ENCODE assay signal across 25 mouse cellular contexts in the genomic region with DNA sequence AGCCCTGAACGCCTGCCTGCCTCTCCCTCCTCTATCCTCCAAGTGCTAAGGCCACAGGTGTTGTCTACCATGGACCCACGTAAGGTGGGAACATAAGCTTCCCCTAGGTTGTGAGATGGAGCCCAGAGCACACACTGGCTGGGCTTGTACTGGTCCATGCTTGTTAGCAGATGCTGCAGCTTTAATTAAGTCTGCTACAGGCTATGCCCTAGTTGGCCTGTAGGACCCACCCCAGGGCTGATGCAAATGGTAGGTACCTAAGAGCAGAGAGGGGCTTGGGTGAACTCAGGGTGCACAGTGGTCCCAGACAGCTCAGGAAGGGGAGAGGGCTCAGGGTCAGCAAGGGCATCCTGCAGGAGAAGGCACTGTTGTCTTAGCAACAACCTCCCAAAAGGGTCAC. TPM values are rescaled to one million over a fixed set of nuclear protein-coding genes. Genes with fewer than 3 reads are reported as not detected.
"Had no signal": no experiment of that assay in that cellular context is flagged by ENCODE, and none has a peak within 500 bp of the region (broad histone marks: within the 10 kb centered on the region; RNA-seq: fewer than 3 reads in every experiment).

No protein-coding gene starts in this region.

- H3K27me3 ChIP-seq: lung, embryonic 15.5 days had no signal

- H3K9me3 ChIP-seq: limb, embryonic 13.5 days; lung, embryonic 15.5 days; megakaryocyte, embryonic 14.5 days; neural tube, embryonic 12.5 days; neural tube, embryonic 15.5 days had no signal

- H3K4me3 ChIP-seq: limb, embryonic 13.5 days; lung, embryonic 15.5 days; megakaryocyte, embryonic 14.5 days; neural tube, embryonic 12.5 days; neural tube, embryonic 15.5 days had no signal

- H3K4me2 ChIP-seq: limb, embryonic 13.5 days; lung, embryonic 15.5 days; midbrain, embryonic 11.5 days; neural tube, embryonic 12.5 days; neural tube, embryonic 15.5 days had no signal

- H3K36me3 ChIP-seq: limb, embryonic 13.5 days; lung, embryonic 15.5 days; neural tube, embryonic 12.5 days; neural tube, embryonic 15.5 days had no signal

- H3K27ac ChIP-seq: limb, embryonic 13.5 days; lung, embryonic 15.5 days; neural tube, embryonic 12.5 days; neural tube, embryonic 15.5 days; stomach, postnatal 0 days had no signal

- DNase-seq: kidney, adult 18-20 months; kidney, adult 9 months; kidney, postnatal 14 days; kidney, postnatal 4 days; left cerebral cortex, postnatal 4 days; lung, adult 18-20 months; lung, postnatal 10 days; lung, postnatal 36 days; midbrain, embryonic 14.5 days; right cerebral cortex, adult 18-20 months; right cerebral cortex, postnatal 14 days; right cerebral cortex, postnatal 4 days; thymus, postnatal 25 days had no signal

- ATAC-seq: inflammation-experienced regulatory T-cells, adult 6 months; intestine, embryonic 16.5 days had no signal

- H3K9ac ChIP-seq: limb, embryonic 13.5 days; lung, embryonic 15.5 days; neural tube, embryonic 12.5 days; neural tube, embryonic 15.5 days had no signal

RNA-seq across cellular contexts. Expression of gene Prss57, which starts 1.2 kb away (rescaled TPM):
- polyA plus RNA-seq: kidney, embryonic 16.5 days; liver, adult 2 months; stomach, embryonic 14.5 days had no signal

RNA-seq across cellular contexts. Expression of gene Misp, which starts 31.2 kb away (rescaled TPM):
- polyA plus RNA-seq: inflammation-experienced regulatory T-cells, adult 6 months had no signal
